Mouse (Mus musculus) olfactory bulb, adult 2 months (tissue): ENCODE measurements around the gene Fam89b. TPM values are rescaled to one million over a fixed set of nuclear protein-coding genes. Genes with fewer than 3 reads are reported as not detected.

ENCODE experiments used
- H3K27ac ChIP-seq: fragments of 200-500 bp; 2 replicates; pipeline ENCODE4 v1.5.1; 2012; ENCODE audit warnings: low read depth, low read length; ENCODE audit not compliant: insufficient read depth
- H3K4me1 ChIP-seq: fragments of 200-500 bp; 2 replicates; pipeline ENCODE4 v1.6.1; 2012; ENCODE audit warnings: low read length; ENCODE audit not compliant: control insufficient read depth, insufficient read depth
- H3K4me3 ChIP-seq: fragments of 200-500 bp; 2 replicates; pipeline ENCODE4 v1.5.1; 2012; ENCODE audit warnings: mild to moderate bottlenecking, low read depth, low read length, moderate library complexity; ENCODE audit not compliant: insufficient read depth
- CTCF ChIP-seq: fragments of 200-500 bp; IDR thresholded peaks from 2 replicates; pipeline ENCODE4 v1.5.1; 2012; ENCODE audit warnings: low read depth, mild to moderate bottlenecking, low read length, moderate library complexity; ENCODE audit not compliant: insufficient read depth
- POLR2A ChIP-seq: fragments of 200-500 bp; IDR thresholded peaks from 2 replicates; pipeline ENCODE4 v1.6.1; 2012; ENCODE audit warnings: mild to moderate bottlenecking, low read depth, low read length, moderate library complexity; ENCODE audit not compliant: insufficient read depth
- WGBS: fragments of 180-500 bp; shearing (Covaris S2); methylation state at CpG from one replicate; pipeline ENCODE4 v1.1.7; 2018; 5-methylcytosine and 5-hydroxymethylcytosine counted together
- polyA plus RNA-seq: library from polyadenylated mRNA; stranded (reverse); fragments of >200 nt; gene quantifications from 2 replicates; pipeline ENCODE4 v1.2.4, GENCODE M21; 2012; ENCODE audit warnings: low replicate concordance; ENCODE audit not compliant: missing spikeins, insufficient read depth, insufficient read length

Gene Fam89b
- polyA plus RNA-seq, 1 experiment: not detected

DNA sequence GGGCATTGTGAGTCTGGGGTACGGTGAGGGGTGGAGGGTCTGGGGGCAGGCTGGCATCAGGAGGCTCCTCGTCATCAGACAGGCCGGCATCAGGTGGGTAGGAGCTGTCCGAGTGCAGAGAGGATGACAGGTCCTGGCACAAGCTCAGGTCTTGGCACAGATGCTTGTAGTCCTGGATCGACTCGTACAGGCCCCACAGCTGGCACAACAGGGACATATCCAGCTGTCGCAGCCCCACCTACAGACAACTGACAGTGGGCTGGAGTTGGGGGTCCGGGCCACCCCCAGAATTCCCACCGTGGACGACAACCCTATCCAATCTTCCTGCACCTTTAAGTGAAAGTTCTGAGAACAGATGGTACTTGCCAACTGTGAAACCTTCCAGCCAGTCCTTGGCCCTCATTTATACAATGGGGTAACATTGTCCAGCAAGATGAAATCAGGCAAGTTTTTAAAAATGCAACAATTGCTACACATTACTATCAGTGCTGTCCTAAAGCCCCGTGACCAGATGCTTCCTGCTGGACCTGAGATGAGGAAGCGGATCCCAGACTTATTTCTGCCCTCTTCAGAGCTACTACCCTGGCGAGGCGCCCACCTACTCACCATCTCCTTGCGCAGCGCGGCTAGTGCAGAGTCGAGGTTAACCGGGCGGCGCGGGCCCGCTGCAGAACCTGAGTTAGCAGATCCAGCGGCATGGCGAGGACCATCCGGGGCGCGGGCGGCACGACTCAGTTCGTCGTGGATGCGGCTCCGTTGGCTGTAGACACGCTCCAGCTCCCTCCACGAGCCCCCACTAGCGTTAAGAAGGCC lies 616 bp downstream of the Fam89b start:
- Histone ChIP-seq H3K27ac (peak overlapping the region; percentile 57), H3K4me3 (peak overlapping the region; percentile 70), H3K4me1 (peaks cover 31% of the 10 kb centered on the region)
- 2% methylated on average over 37 of the region's 37 CpGs for WGBS
- TF ChIP-seq POLR2A (no peak), CTCF (no peak)

GRCm38 (mm10) chr19:5727701-5728100 lies 1.8 kb downstream of the Fam89b start:
- under 1% methylated on average over 14 of the region's 14 CpGs for WGBS
- TF ChIP-seq POLR2A (no peak), CTCF (peak; percentile 97)
- H3K4me1 ChIP-seq: peaks cover 31% of the 10 kb centered on the region
- peak overlapping the region; percentile 70 for H3K4me3 ChIP-seq
- H3K27ac ChIP-seq: no peak overlapping the region

DNA sequence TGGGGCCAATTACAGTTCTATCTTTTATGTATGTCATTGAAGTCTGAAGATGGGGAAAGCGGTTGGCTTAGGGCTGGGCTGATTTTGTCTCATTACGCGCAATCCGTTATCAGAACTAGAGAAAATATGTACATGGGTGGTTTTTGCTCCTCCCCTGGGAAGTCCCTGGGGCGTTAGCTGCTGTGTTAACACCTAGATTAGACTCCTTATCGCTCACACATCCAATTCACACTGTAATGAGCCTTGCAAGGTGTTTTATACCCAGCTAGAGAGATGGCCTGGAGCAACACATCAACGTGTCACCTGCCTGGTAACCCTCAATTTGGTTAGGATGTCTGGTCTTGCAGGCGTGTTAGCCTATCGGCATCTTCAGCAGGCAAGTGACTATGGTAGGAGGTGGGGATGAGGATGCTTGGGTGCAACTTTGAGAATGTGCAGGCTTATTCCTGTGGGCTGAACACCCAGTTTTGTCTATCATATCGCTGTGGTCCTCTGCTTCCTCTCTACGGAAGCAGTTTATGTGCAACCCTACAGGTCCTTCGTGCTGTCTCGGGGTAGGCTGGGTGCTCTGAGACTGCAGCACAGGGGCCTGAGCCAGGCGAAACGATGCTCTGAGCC lies 2.4 kb downstream of the Fam89b start:
- WGBS: 57% methylated on average over 15 of the region's 15 CpGs
- no peak for TF ChIP-seq POLR2A
- no peak for TF ChIP-seq CTCF
- H3K4me1 ChIP-seq: peaks cover 31% of the 10 kb centered on the region
- H3K27ac ChIP-seq: no peak overlapping the region
- H3K4me3 ChIP-seq: peak overlapping the region; percentile 26

DNA sequence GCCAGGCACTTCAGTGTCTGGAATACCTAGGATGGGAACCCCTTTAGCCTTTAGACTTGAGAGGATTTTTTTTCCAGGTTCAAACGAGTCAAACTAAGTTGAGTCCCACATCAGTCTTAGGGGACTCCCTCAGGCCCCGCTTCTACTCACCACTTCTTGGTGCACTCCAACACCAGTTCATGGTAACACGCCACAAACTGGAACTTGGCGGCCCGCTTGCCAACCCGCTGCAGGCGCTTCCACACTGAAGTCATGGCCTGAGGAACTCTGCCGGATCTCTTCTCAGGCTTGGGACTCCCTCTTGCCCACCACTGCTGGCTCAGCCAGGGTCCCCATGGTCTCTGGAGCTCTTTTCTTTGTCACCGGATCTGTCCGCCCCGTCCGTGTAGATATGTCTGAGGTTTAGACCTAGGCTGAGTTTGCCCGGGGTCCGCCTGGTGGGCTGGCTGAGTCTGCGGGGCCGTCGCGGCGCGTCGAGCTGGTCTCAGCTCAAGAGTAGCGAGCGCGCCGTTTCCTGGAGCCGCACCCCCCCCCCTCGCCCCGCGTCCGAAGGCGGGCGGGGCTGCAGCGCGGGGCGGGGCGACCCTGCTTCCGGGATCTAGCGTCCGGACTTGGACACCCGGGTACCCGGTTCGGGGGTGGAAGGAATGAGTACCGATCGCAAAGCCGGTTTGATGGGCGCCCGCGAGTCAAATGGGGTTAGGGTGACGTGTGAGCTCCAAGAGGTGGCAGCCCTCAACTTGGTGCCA lies 3.5 kb downstream of the Fam89b start, which contains the start of gene Ehbp1l1:
Gene Ehbp1l1 (minus strand): TSS at position 551 of the 749 bp plus-strand sequence.
- peaks cover 28% of the 10 kb centered on the region for H3K4me1 ChIP-seq
- no peak within 1 kb of the TSS for H3K27ac ChIP-seq
- 14% methylated on average over 49 of the region's 49 CpGs for WGBS
- peak within 1 kb of the TSS; percentile 38 for H3K4me3 ChIP-seq
- TF ChIP-seq CTCF: no peak
- TF ChIP-seq POLR2A: no peak

- H3K4me3 ChIP-seq: no peak overlapping the region
- H3K27ac ChIP-seq: no peak overlapping the region
- TF ChIP-seq CTCF (no peak), POLR2A (no peak)
- peaks cover 21% of the 10 kb centered on the region for H3K4me1 ChIP-seq
- WGBS: 76% methylated on average over 12 of the region's 12 CpGs
Observed at GRCm38 (mm10) chr19:5725029-5725707, 4.3 kb downstream of the Fam89b start.

- H3K4me3 ChIP-seq: no peak overlapping the region
- WGBS: 82% methylated on average over 7 of the region's 7 CpGs
- TF ChIP-seq POLR2A (no peak), CTCF (no peak)
- no peak overlapping the region for H3K27ac ChIP-seq
- H3K4me1 ChIP-seq: peaks cover 21% of the 10 kb centered on the region
Observed at GRCm38 (mm10) chr19:5724549-5724941, 4.9 kb downstream of the Fam89b start.

DNA sequence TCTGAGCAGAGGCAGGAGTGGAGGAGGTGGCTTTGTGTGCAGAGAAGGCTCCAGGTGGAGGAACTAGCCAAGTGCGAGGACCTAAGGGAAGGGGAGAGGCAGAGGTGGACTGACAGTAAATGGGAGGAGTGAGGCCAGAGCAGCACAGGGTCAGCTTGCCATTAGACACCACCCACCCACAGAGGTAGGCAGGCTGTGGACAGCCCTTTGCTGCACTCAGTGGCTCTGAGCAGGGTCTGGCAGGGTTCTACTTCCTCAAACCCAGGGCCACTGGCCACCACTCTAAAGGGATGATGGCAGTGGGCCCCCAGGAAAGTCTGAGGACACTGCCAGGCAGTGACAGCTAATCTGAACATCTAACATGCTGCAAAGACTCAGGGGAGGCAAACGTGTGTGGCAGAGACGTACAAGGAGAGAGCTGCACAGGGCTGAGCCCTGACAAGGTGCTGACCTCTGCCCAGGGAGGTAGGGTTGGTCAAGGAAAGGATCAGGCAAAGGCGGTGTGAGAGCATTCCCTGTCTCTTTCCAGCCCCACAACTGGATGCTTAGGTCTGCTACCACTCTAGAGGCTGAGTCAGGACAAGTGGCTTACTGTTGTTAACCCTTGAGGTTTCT lies 5.4 kb downstream of the Fam89b start:
- TF ChIP-seq CTCF (no peak), POLR2A (no peak)
- Histone ChIP-seq H3K4me1 (peaks cover 21% of the 10 kb centered on the region), H3K27ac (no peak overlapping the region), H3K4me3 (no peak overlapping the region)
- WGBS: 74% methylated on average over 4 of the region's 4 CpGs

GRCm38 (mm10) chr19:5722848-5723425 lies 6.5 kb downstream of the Fam89b start:
- Histone ChIP-seq H3K4me3 (no peak overlapping the region), H3K4me1 (peaks cover 13% of the 10 kb centered on the region), H3K27ac (no peak overlapping the region)
- WGBS: 92% methylated on average over 7 of the region's 7 CpGs
- TF ChIP-seq POLR2A (no peak), CTCF (no peak)
